Mouse (Mus musculus) small intestine, adult 2 months (tissue): ENCODE data around the gene Zfr. TPM values are rescaled to one million over a fixed set of nuclear protein-coding genes. Genes with fewer than 3 reads are reported as not detected.
"Not testable (repeated sequence)": the region's sequence is repeated elsewhere in the genome, so short reads cannot be mapped to it uniquely, and the experiment has no call there.

ENCODE experiments used
- H3K27ac ChIP-seq: fragments of 200-500 bp; 2 replicates; pipeline ENCODE4 v1.5.1; 2012; ENCODE audit warnings: low read depth, low read length, control low read depth, inconsistent platforms; ENCODE audit not compliant: insufficient read depth
- H3K27me3 ChIP-seq: fragments of 200-500 bp; 2 replicates; pipeline ENCODE4 v1.6.1; 2012; ENCODE audit warnings: mild to moderate bottlenecking, moderate library complexity, low read length, inconsistent platforms; ENCODE audit not compliant: control insufficient read depth, insufficient read depth
- H3K36me3 ChIP-seq: fragments of 200-500 bp; 2 replicates; pipeline ENCODE4 v1.6.1; 2012; ENCODE audit warnings: mild to moderate bottlenecking, low read length, control low read depth, inconsistent platforms; ENCODE audit not compliant: control insufficient read depth, insufficient read depth
- H3K4me1 ChIP-seq: fragments of 200-500 bp; 2 replicates; pipeline ENCODE4 v1.6.1; 2012; ENCODE audit warnings: low read length, inconsistent platforms, mixed read lengths; ENCODE audit not compliant: control insufficient read depth, insufficient read depth, insufficient read length
- H3K4me3 ChIP-seq: fragments of 200-500 bp; 2 replicates; pipeline ENCODE4 v1.5.1; 2012; ENCODE audit warnings: low read depth, mild to moderate bottlenecking, control low read depth, inconsistent platforms, low read length, moderate library complexity
- CTCF ChIP-seq: fragments of 200-500 bp; IDR thresholded peaks from 2 replicates; pipeline ENCODE4 v1.5.1; 2012; ENCODE audit warnings: low read depth, mild to moderate bottlenecking, control low read depth, inconsistent platforms, low read length, moderate library complexity, mixed read lengths; ENCODE audit not compliant: insufficient replicate concordance, insufficient read length; ENCODE audit errors: extremely low read depth
- POLR2A ChIP-seq: fragments of 200-500 bp; IDR thresholded peaks from 2 replicates; pipeline ENCODE4 v1.6.1; 2012; ENCODE audit warnings: low read depth, mild to moderate bottlenecking, control low read depth, inconsistent platforms, low read length, moderate library complexity
- WGBS: fragments of 180-500 bp; shearing (Covaris S2); methylation state at CpG from one replicate; pipeline ENCODE4 v1.1.7; 2018; 5-methylcytosine and 5-hydroxymethylcytosine counted together
- polyA plus RNA-seq: library from polyadenylated mRNA; depleted of rRNA; stranded (reverse); fragments of >200 nt; gene quantifications from 2 replicates; pipeline ENCODE4 v1.2.3, GENCODE M21; 2012

The Zfr gene
- polyA plus RNA-seq, 1 experiment = 145 TPM

GRCm38 (mm10) chr15:12140985-12141729 is 23.5 kb downstream of the Zfr start:
- Histone ChIP-seq H3K4me1 (0 out of 2 replicates have a peak, but pooled peaks cover 2% of the 10 kb centered on the region), H3K27ac (no peak overlapping the region), H3K27me3 (no peaks in the 10 kb centered on the region), H3K36me3 (peaks cover 22% of the 10 kb centered on the region), H3K4me3 (no peak overlapping the region)
- WGBS = 79% methylated on average over 8 of the region's 8 CpGs
- no peak for TF ChIP-seq POLR2A
- no peak for TF ChIP-seq CTCF

- H3K27ac ChIP-seq = no peak overlapping the region
- H3K36me3 ChIP-seq = peaks cover 41% of the 10 kb centered on the region
- 93% methylated on average over 2 of the region's 2 CpGs for WGBS
These were observed 29.8 kb downstream of the Zfr start for GRCm38 (mm10) chr15:12147423-12147822.

GRCm38 (mm10) chr15:12149501-12149900 is 31.9 kb downstream of the Zfr start:
- H3K4me1 ChIP-seq = no peaks in the 10 kb centered on the region
- H3K27ac ChIP-seq = no peak overlapping the region
- TF ChIP-seq CTCF (no peak), POLR2A (no peak)
- H3K27me3 ChIP-seq = no peaks in the 10 kb centered on the region
- peaks cover 48% of the 10 kb centered on the region for H3K36me3 ChIP-seq
- 88% methylated on average over 6 of the region's 6 CpGs for WGBS
- H3K4me3 ChIP-seq = no peak overlapping the region

More at GRCm38 (mm10) chr15:12147423-12147822, 29.8 kb downstream of the Zfr start:
- TF ChIP-seq CTCF = no peak
- TF ChIP-seq POLR2A = no peak
- no peak overlapping the region for H3K4me3 ChIP-seq
- no peaks in the 10 kb centered on the region for H3K27me3 ChIP-seq
- no peaks in the 10 kb centered on the region for H3K4me1 ChIP-seq

- Histone ChIP-seq H3K36me3 (peaks cover 54% of the 10 kb centered on the region), H3K4me3 (no peak overlapping the region), H3K4me1 (no peaks in the 10 kb centered on the region), H3K27ac (no peak overlapping the region), H3K27me3 (no peaks in the 10 kb centered on the region)
- no peak for TF ChIP-seq CTCF
- TF ChIP-seq POLR2A = no peak
- WGBS = 37% methylated on average over 3 of the region's 3 CpGs
These were observed 36.1 kb downstream of the Zfr start for GRCm38 (mm10) chr15:12153747-12154146.

GRCm38 (mm10) chr15:12178126-12178525 is 60.5 kb downstream of the Zfr start:
- Histone ChIP-seq H3K27me3 (no peaks in the 10 kb centered on the region), H3K4me1 (no peaks in the 10 kb centered on the region), H3K27ac (no peak overlapping the region), H3K4me3 (no peak overlapping the region), H3K36me3 (peaks cover 39% of the 10 kb centered on the region)
- no peak for TF ChIP-seq CTCF
- WGBS = 64% methylated on average over 5 of the region's 5 CpGs

GRCm38 (mm10) chr15:12181181-12181805 is 63.7 kb downstream of the Zfr start:
- 88% methylated on average over 13 of the region's 13 CpGs for WGBS
- H3K27ac ChIP-seq = not testable (repeated sequence)

More at GRCm38 (mm10) chr15:12181181-12181805, 63.7 kb downstream of the Zfr start:
- H3K4me3 ChIP-seq, H3K27me3 ChIP-seq, H3K4me1 ChIP-seq: not testable (repeated sequence)
- H3K36me3 ChIP-seq = peaks cover 35% of the 10 kb centered on the region
